Mouse (Mus musculus) midbrain, embryonic 14.5 days (tissue): ENCODE results near the gene Tnnt3. TPM values are rescaled to one million over a fixed set of nuclear protein-coding genes. Genes with fewer than 3 reads are reported as not detected.

ENCODE experiments used
- ATAC-seq: fragments of 200-750 bp; cut with Nextera tagmentation; 2 replicates; pipeline ENCODE4 v1.8.0; 2017; ENCODE audit warnings: moderate number of reproducible peaks, moderate library complexity; ENCODE audit not compliant: low FRiP score, low TSS enrichment
- DNase-seq: peaks from one replicate; pipeline ENCODE4 v3.0.0-alpha.2; 2015
- H3K27ac ChIP-seq: fragments of 300-500 bp; sonication (generic); replicated peaks from 2 replicates; pipeline ENCODE4 v1.5.1; 2014; ENCODE audit warnings: mild to moderate bottlenecking, low read depth, low read length, moderate library complexity
- H3K27me3 ChIP-seq: fragments of 300-500 bp; sonication (generic); 2 replicates; pipeline ENCODE4 v1.6.1; 2014; ENCODE audit warnings: low read length, control low read depth, mixed read lengths; ENCODE audit not compliant: control insufficient read depth, insufficient read depth
- H3K36me3 ChIP-seq: fragments of 300-500 bp; sonication (generic); 2 replicates; pipeline ENCODE4 v1.6.1; 2014; ENCODE audit warnings: low read length, control low read depth; ENCODE audit not compliant: control insufficient read depth, insufficient read depth
- H3K4me1 ChIP-seq: fragments of 300-500 bp; sonication (generic); 2 replicates; pipeline ENCODE4 v1.6.1; 2014; ENCODE audit warnings: mild to moderate bottlenecking, antibody characterized with exemption, low read length, control low read depth; ENCODE audit not compliant: control insufficient read depth, insufficient read depth
- H3K4me2 ChIP-seq: fragments of 300-500 bp; sonication (generic); 2 replicates; pipeline ENCODE4 v1.6.1; 2014; ENCODE audit warnings: mild to moderate bottlenecking, low read length, moderate library complexity
- H3K4me3 ChIP-seq: fragments of 300-500 bp; sonication (generic); replicated peaks from 2 replicates; pipeline ENCODE4 v1.5.1; 2014; ENCODE audit warnings: low read depth, low read length
- H3K9ac ChIP-seq: fragments of 300-500 bp; sonication (generic); replicated peaks from 2 replicates; pipeline ENCODE4 v1.6.1; 2014; ENCODE audit warnings: mild to moderate bottlenecking, low read length, moderate library complexity
- H3K9me3 ChIP-seq: fragments of 300-500 bp; sonication (generic); 2 replicates; pipeline ENCODE4 v1.6.1; 2016; ENCODE audit warnings: low read length, control low read depth, mixed read lengths; ENCODE audit not compliant: control insufficient read depth
- WGBS: fragments of 180-500 bp; shearing (Covaris S2); extraction: QIAGEN DNeasy Blood & Tissue Kit; methylation state at CpG from one replicate; pipeline ENCODE4 v1.1.7; 2014; 5-methylcytosine and 5-hydroxymethylcytosine counted together
- polyA plus RNA-seq: library from polyadenylated mRNA; unstranded; fragments of >200 nt; fragmentation: Nextera tagmentation; extraction: Ambion mirVana; gene quantifications from 2 replicates; pipeline ENCODE4 v1.2.1, GENCODE M21; 2014

The Tnnt3 gene
- polyA plus RNA-seq, 1 experiment from 2014 or later = 1.1 TPM

DNA sequence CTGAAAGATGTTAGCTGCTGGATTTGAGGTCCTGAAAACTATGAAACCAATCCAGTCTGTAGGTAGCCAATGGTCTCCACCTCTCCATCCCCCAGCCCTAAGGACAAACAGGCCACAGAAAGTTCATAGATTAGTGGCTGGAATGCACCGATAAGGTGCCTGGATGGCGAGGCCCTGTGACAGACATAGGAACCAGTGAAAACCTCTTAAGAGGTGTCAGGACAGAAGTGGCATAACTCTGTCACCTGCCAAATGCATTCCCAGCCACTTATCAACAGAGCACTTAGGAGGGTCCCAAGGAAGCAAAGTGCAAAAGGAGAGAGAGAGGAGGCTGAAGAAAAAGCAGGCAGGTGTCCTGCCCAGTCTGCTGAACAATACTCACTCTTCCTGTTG, 39.3 kb upstream of the Tnnt3 start:
- WGBS = 97% methylated on average over 2 of the region's 2 CpGs
- no peak for DNase-seq
- Histone ChIP-seq H3K4me2 (no peak overlapping the region), H3K4me1 (peaks cover 10% of the 10 kb centered on the region; the same call in 1 of the 2 replicates), H3K36me3 (no peaks in the 10 kb centered on the region), H3K27me3 (no peaks in the 10 kb centered on the region), H3K9ac (no peak overlapping the region), H3K9me3 (no peaks in the 10 kb centered on the region), H3K27ac (no peak overlapping the region), H3K4me3 (no peak overlapping the region)
- no peak for ATAC-seq

DNA sequence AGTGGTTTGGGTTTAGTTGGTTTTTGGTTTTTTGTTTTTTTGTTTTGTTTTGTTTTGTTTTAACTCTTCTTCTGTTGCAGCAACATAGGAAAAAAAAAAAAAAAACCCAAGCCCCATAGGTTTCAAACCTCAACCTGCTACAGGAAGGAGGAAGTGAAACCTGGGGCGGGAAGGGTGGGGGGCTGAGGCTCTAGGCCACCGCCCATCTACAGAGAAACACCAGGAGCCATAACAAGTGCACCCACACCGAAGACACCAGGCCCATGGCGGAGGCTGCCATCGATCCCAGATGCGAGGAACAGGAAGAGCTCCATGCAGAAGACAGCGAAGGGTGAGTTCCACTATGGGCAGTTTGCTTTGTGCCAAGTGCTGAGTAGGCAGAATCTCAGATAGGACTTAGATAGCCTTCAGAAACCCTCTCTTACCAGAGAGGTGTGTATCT, 38.0 kb upstream of the Tnnt3 start, which contains the start of gene Lsp1:
Gene Lsp1 (plus strand): TSS at position 174 of the 442 bp plus-strand sequence.
- no peak for DNase-seq
- 91% methylated on average over 7 of the region's 7 CpGs for WGBS
- Histone ChIP-seq H3K36me3 (no peaks in the 10 kb centered on the region), H3K9ac (no peak within 1 kb of the TSS), H3K27me3 (no peaks in the 10 kb centered on the region), H3K27ac (no peak within 1 kb of the TSS), H3K4me3 (no peak within 1 kb of the TSS), H3K4me1 (peaks cover 10% of the 10 kb centered on the region; the same call in 1 of the 2 replicates), H3K9me3 (no peaks in the 10 kb centered on the region), H3K4me2 (no peak within 1 kb of the TSS)
- no peak for ATAC-seq

DNA sequence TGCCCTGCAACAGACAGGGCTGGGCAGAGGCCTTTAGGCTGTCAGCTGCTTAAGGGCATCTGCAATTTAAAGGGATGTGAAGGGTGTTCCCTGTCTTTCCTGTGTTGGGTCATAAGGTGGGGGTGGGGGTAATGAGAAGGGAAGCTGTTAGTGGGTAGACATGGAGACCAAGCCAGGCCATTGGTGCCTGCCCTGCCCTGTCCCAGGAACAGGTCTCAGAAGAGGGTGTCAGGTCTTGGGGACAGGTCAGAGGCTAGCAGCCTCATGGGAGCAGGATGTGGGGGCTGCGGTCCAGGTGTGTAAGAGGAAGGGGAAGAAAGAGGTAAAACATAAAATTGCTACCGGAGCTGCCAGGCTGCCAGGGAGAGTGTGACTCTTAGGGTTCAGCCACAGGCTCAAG, 37.2 kb upstream of the Tnnt3 start:
- DNase-seq = no peak
- Histone ChIP-seq H3K9me3 (no peaks in the 10 kb centered on the region), H3K4me2 (no peak overlapping the region), H3K4me3 (no peak overlapping the region), H3K4me1 (peaks cover 10% of the 10 kb centered on the region; the same call in 1 of the 2 replicates), H3K36me3 (no peaks in the 10 kb centered on the region), H3K27ac (no peak overlapping the region), H3K9ac (no peak overlapping the region), H3K27me3 (no peaks in the 10 kb centered on the region)
- 97% methylated on average over 2 of the region's 2 CpGs for WGBS
- no peak for ATAC-seq

DNA sequence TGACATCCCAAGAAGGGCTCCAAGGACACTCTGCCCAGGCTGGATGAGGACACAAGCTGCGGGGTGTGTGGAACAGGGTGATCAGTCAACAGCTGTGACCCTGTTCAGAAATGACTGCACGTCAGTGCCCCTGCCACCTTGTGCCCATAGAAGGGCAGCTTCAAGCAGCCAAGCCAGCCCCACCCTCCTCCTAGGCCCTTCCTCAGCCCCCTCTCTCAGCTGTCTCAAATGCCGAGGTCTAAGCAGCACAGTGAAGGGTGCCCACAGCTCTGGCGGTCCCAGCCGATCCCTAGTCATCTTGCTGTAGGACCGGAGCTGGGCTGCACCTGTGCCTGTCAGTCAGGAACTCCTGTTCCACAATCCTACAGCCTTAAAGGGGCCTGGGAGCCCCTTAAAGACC, 36.4 kb upstream of the Tnnt3 start:
- 87% methylated on average over 6 of the region's 6 CpGs for WGBS
- DNase-seq (no peak), ATAC-seq (no peak)

DNA sequence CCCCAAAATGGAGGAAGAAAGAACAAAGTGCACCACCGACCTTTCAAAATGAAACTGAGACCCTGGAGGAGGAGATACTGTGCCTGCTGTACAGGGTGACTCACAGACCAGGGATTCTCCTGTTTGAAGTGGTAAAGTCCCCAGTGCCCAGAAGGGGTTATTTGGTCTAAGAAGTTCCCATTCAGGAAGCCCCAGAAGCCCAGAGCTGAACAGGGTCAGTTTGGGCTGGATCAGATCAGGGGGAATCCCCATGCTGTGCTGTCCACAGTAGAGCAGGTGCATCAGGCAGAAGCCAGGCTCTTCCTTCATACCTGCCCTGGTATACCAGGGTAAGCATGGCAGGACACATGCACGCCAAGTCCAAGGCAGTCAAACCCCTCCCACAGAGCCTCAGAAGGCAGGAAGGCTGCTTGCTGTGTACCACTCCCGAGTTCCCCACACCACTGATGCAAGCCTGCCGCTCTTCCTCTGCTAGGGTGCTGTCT, 36.0 kb upstream of the Tnnt3 start:
- WGBS = 78% methylated on average over 4 of the region's 4 CpGs
- no peak for ATAC-seq

More for the DNA sequence above, 36.4 kb upstream of the Tnnt3 start:
- Histone ChIP-seq H3K4me1 (peaks cover 4% of the 10 kb centered on the region; the same call in 1 of the 2 replicates), H3K27me3 (no peaks in the 10 kb centered on the region), H3K36me3 (no peaks in the 10 kb centered on the region), H3K4me3 (no peak overlapping the region), H3K9ac (no peak overlapping the region), H3K27ac (no peak overlapping the region), H3K9me3 (no peaks in the 10 kb centered on the region), H3K4me2 (no peak overlapping the region)

DNA sequence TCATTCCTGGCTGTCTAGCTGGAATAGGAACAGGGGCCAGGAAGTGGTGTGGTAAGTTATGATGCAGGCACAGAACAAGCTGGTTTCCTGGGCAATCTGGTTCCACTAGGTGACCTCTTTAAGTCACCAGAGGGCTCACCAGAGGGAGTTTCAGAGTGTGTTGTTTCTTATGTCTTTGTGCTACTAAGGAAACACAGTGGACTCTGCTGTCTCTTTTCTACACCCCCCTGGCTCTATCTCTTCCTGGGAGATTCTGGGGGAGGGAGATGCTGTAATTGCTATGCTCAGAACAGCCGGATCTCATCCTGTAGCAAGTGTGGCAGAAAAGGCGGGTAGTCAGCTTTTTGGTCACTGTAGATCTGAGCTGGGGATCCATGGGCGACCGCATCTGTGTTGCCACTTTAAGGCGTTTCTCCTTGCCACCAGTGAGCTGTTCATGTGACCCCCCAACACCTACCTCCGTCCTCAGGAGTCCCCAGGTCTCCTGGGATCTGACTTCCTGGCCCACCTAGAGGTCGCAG, 28.4 kb upstream of the Tnnt3 start:
- Histone ChIP-seq H3K9me3 (no peaks in the 10 kb centered on the region), H3K4me3 (no peak overlapping the region), H3K4me1 (no peaks in the 10 kb centered on the region), H3K9ac (no peak overlapping the region), H3K27me3 (no peaks in the 10 kb centered on the region), H3K4me2 (no peak overlapping the region), H3K27ac (no peak overlapping the region), H3K36me3 (no peaks in the 10 kb centered on the region)
- no peak for DNase-seq
- ATAC-seq = no peak
- 87% methylated on average over 7 of the region's 7 CpGs for WGBS

More for the DNA sequence above, 36.0 kb upstream of the Tnnt3 start:
- H3K4me3 ChIP-seq = no peak overlapping the region
- no peaks in the 10 kb centered on the region for H3K4me1 ChIP-seq
- no peak overlapping the region for H3K9ac ChIP-seq
- no peaks in the 10 kb centered on the region for H3K9me3 ChIP-seq
- H3K4me2 ChIP-seq = no peak overlapping the region
- no peak overlapping the region for H3K27ac ChIP-seq
- H3K36me3 ChIP-seq = no peaks in the 10 kb centered on the region
- H3K27me3 ChIP-seq = no peaks in the 10 kb centered on the region
- no peak for DNase-seq

DNA sequence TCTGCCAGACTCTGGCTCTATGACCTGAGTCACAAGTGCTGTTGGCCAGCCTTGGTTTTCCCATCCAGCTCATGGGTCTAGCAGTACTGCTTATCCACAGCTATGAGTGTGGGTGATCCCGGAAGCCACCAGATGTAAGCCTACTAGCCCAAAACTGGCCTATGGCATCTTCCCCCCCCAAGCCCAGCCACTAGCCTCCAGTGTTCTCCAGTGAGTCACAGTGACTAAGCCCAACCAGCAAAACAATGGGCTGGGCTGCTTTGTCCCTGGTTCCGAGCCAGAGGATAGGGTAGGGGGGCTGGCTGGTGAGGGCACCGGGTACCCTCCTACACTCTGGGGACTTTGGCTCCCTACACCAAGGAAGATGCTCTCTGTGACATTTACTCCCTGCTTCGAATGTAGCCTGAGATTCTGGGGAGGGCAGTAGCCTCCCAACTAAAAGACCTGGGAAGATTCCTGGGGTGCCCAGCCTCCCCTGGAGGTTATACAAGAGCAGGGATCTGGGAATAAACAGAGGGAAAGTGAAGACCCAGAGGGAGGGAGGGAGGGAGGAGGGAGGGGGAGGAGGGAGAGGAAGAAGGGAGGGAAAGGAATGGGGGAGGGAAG, 27.7 kb upstream of the Tnnt3 start:
- Histone ChIP-seq H3K27ac (no peak overlapping the region), H3K4me3 (no peak overlapping the region), H3K36me3 (no peaks in the 10 kb centered on the region), H3K9me3 (no peaks in the 10 kb centered on the region), H3K4me1 (no peaks in the 10 kb centered on the region), H3K9ac (no peak overlapping the region), H3K4me2 (no peak overlapping the region), H3K27me3 (no peaks in the 10 kb centered on the region)
- ATAC-seq (no peak), DNase-seq (peak; percentile 36)
- 23% methylated on average over 4 of the region's 4 CpGs for WGBS

DNA sequence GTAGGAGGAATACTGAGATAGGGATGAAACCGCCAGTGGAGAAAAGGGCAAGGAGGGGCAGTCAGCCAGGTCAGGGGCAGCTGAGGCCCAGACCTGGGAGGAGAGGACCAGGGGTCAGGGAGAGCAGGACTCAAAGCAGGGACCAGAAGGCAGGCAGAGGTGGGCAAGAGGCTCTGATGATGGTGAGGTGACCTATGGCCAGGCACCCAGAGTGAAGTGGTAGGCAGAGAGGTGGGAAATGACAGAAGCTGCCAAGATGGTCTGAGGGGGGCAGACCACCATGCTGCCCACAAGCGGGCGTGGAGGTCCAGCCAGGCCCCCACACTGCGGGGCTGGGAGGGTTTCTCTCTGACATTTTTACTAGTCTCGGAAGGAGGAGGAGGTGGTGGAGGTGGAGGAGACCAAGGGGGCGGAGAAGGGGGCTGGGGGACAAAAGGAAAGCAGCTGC, 27.2 kb upstream of the Tnnt3 start:
- no peaks in the 10 kb centered on the region for H3K9me3 ChIP-seq
- 17% methylated on average over 6 of the region's 6 CpGs for WGBS
- H3K27ac ChIP-seq = no peak overlapping the region
- DNase-seq (no peak), ATAC-seq (no peak)
- peak overlapping the region; percentile 23; the same call in 1 of the 2 replicates for H3K9ac ChIP-seq
- no peak overlapping the region for H3K4me2 ChIP-seq
- H3K4me3 ChIP-seq = no peak overlapping the region
- no peaks in the 10 kb centered on the region for H3K36me3 ChIP-seq
- no peaks in the 10 kb centered on the region for H3K27me3 ChIP-seq
- no peaks in the 10 kb centered on the region for H3K4me1 ChIP-seq
